Comparison of ENCODE assay signal across 9 mouse cellular contexts in genomic region chr11:80479425-80479824, GRCm38 (mm10). TPM values are rescaled to one million over a fixed set of nuclear protein-coding genes. Genes with fewer than 3 reads are reported as not detected.
A peak's percentile ranks its signal among the peaks of the same experiment; 100 is the strongest.
DNase-seq lines count a peak whose midpoint lies in the region; ATAC-seq lines count a peak whose summit lies in the region.
"Had no signal": no experiment of that assay in that cellular context is flagged by ENCODE, and none has a peak within 500 bp of the region (broad histone marks: within the 10 kb centered on the region; RNA-seq: fewer than 3 reads in every experiment).

No protein-coding gene starts in this region.

- no peak for ATAC-seq in kidney, embryonic 15.5 days (replicated peaks; ENCODE audit: low FRiP score)
- no peak for ATAC-seq in forebrain, embryonic 14.5 days
- no peak for ATAC-seq in midbrain, embryonic 11.5 days (ENCODE audit: low FRiP score)

- WGBS in kidney, embryonic 15.5 days: 70% methylated on average over 5 of the region's 5 CpGs
- 53% methylated on average over 3 of the region's 5 CpGs for WGBS in forebrain, embryonic 14.5 days
- WGBS in midbrain, embryonic 11.5 days: 69% methylated on average over 5 of the region's 5 CpGs

- peak overlapping the region; percentile 100; the same call in 1 of the 2 replicates for H3K4me2 ChIP-seq in kidney, embryonic 15.5 days
- peak overlapping the region; percentile 82 for H3K4me2 ChIP-seq in forebrain, embryonic 14.5 days (ENCODE audit: low read length)
- H3K4me2 ChIP-seq in midbrain, embryonic 11.5 days: peak overlapping the region; percentile 88
- H3K4me2 ChIP-seq: heart, embryonic 15.5 days had no signal

- peaks cover 13% of the 10 kb centered on the region; the same call in 1 of the 2 replicates for H3K36me3 ChIP-seq in kidney, embryonic 15.5 days
- H3K36me3 ChIP-seq in forebrain, embryonic 14.5 days (ENCODE audit: control insufficient read depth, insufficient read depth, low read length): peaks cover 44% of the 10 kb centered on the region
- no peaks in the 10 kb centered on the region for H3K36me3 ChIP-seq in midbrain, embryonic 11.5 days (ENCODE audit: control insufficient read depth, insufficient read depth, low read length)

- no peaks in the 10 kb centered on the region for H3K9me3 ChIP-seq in kidney, embryonic 15.5 days (replicated peaks)
- no peaks in the 10 kb centered on the region for H3K9me3 ChIP-seq in forebrain, embryonic 14.5 days (replicated peaks; ENCODE audit: control insufficient read depth, low read length)
- no peaks in the 10 kb centered on the region for H3K9me3 ChIP-seq in midbrain, embryonic 11.5 days (ENCODE audit: control insufficient read depth, low read length)
- H3K9me3 ChIP-seq: heart, embryonic 15.5 days had no signal

- H3K4me3 ChIP-seq in kidney, embryonic 15.5 days (replicated peaks): no peak overlapping the region
- peak overlapping the region; percentile 89 for H3K4me3 ChIP-seq in forebrain, embryonic 14.5 days (ENCODE audit: low read depth, low read length)
- peak overlapping the region; percentile 54 for H3K4me3 ChIP-seq in midbrain, embryonic 11.5 days (ENCODE audit: low read depth, low read length)
- H3K4me3 ChIP-seq: heart, embryonic 15.5 days had no signal

- H3K27me3 ChIP-seq in kidney, embryonic 15.5 days: peaks cover 7% of the 10 kb centered on the region; the same call in 1 of the 2 replicates
- H3K27me3 ChIP-seq in forebrain, embryonic 14.5 days (replicated peaks; ENCODE audit: control insufficient read depth, insufficient read depth, low read length): no peaks in the 10 kb centered on the region
- H3K27me3 ChIP-seq in midbrain, embryonic 11.5 days (ENCODE audit: control insufficient read depth, insufficient read depth, low read length): peaks cover 20% of the 10 kb centered on the region

- no peak overlapping the region for H3K9ac ChIP-seq in kidney, embryonic 15.5 days
- peak overlapping the region; percentile 99 for H3K9ac ChIP-seq in forebrain, embryonic 14.5 days (ENCODE audit: low read length)
- peak overlapping the region; percentile 86 for H3K9ac ChIP-seq in midbrain, embryonic 11.5 days (ENCODE audit: low read length)
- H3K9ac ChIP-seq: heart, embryonic 15.5 days had no signal

- peaks cover 42% of the 10 kb centered on the region for H3K4me1 ChIP-seq in kidney, embryonic 15.5 days
- H3K4me1 ChIP-seq in forebrain, embryonic 14.5 days (ENCODE audit: control insufficient read depth, insufficient read depth, low read length): peaks cover 40% of the 10 kb centered on the region
- peaks cover 30% of the 10 kb centered on the region for H3K4me1 ChIP-seq in midbrain, embryonic 11.5 days (ENCODE audit: control insufficient read depth, insufficient read depth, low read length)

- DNase-seq in kidney, adult 18-20 months: no peak
- DNase-seq in brain, adult 2 months (ENCODE audit: low read depth, low spot score): peak; percentile 63
- DNase-seq in forebrain, embryonic 14.5 days (ENCODE audit: low spot score): peak; percentile 62
- DNase-seq in midbrain, embryonic 11.5 days (ENCODE audit: low spot score, missing footprints): no peak
- no peak for DNase-seq in thymus, postnatal 36 days
- DNase-seq in urinary bladder, postnatal 10 days (ENCODE audit: low spot score): no peak
- DNase-seq in spleen, postnatal 4 days (ENCODE audit: low spot score in 2 of 2): no peak

- H3K27ac ChIP-seq in kidney, embryonic 15.5 days: no peak overlapping the region
- peak overlapping the region; percentile 99 for H3K27ac ChIP-seq in forebrain, embryonic 14.5 days (ENCODE audit: low read depth, low read length)
- no peak overlapping the region for H3K27ac ChIP-seq in midbrain, embryonic 11.5 days (ENCODE audit: low read depth, low read length)
- H3K27ac ChIP-seq: heart, embryonic 15.5 days had no signal

RNA-seq across cellular contexts. Expression of gene Cdk5r1, which starts 2.6 kb away (rescaled TPM):
- 1.1 and 1.3 TPM in 2 replicates for polyA plus RNA-seq in kidney, embryonic 15.5 days (2015; fragmentation: Nextera tagmentation; extraction: Ambion mirVana)
- polyA plus RNA-seq in forebrain, embryonic 14.5 days (2014; fragmentation: Nextera tagmentation; extraction: Ambion mirVana): 85.8 and 91.8 TPM in 2 replicates
- polyA plus RNA-seq in midbrain, embryonic 11.5 days (2014; fragmentation: Nextera tagmentation; extraction: Ambion mirVana): 16.3 and 16.6 TPM in 2 replicates

RNA-seq across cellular contexts. Expression of gene Psmd11, which starts 51.0 kb away (rescaled TPM):
- polyA plus RNA-seq in kidney, embryonic 15.5 days (2015; fragmentation: Nextera tagmentation; extraction: Ambion mirVana): 306 and 318 TPM in 2 replicates
- polyA plus RNA-seq in forebrain, embryonic 14.5 days (2014; fragmentation: Nextera tagmentation; extraction: Ambion mirVana): 327 and 340 TPM in 2 replicates
- 347 and 375 TPM in 2 replicates for polyA plus RNA-seq in midbrain, embryonic 11.5 days (2014; fragmentation: Nextera tagmentation; extraction: Ambion mirVana)

Comparison
In these comparisons a context has a peak if more than half of its experiments do, and no peak if none do; other contexts are left out.
1. DNase-seq: peak in brain, adult 2 months (single experiment) and forebrain, embryonic 14.5 days (single experiment); none in kidney, adult 18-20 months (single experiment), midbrain, embryonic 11.5 days (single experiment), thymus, postnatal 36 days (0 of 2), urinary bladder, postnatal 10 days (single experiment) and spleen, postnatal 4 days (0 of 2).
2. Peak in every context shown above with its lines, with median percentiles within 50 percentile points of each other: H3K4me2 ChIP-seq.